Mouse (Mus musculus) erythroblast, embryonic 14.5 days (primary cell): Measurements from ENCODE around the gene Flrt1.

Experiments
- GATA1 ChIP-seq: IDR thresholded peaks from 2 replicates; pipeline ENCODE4 v1.6.1; 2012; ENCODE audit warnings: low read length, inconsistent platforms, mixed read lengths
- TAL1 ChIP-seq: IDR thresholded peaks from 3 replicates; pipeline ENCODE4 v1.6.1; 2012; ENCODE audit warnings: low read length, inconsistent platforms, mixed read lengths

GRCm38 (mm10) chr19:7151927-7152653 is 46.6 kb upstream of the Flrt1 start:
- TF ChIP-seq GATA1, result no peak
- no peak for TF ChIP-seq TAL1
